Mouse (Mus musculus): ENCODE results near the gene Mdh1b. TPM values are rescaled to one million over a fixed set of nuclear protein-coding genes. Genes with fewer than 3 reads are reported as not detected.

Gene Mdh1b
- polyA plus RNA-seq (2012; fragmentation: generic; extraction: Trizol), result 0.07 TPM
- long read RNA-seq, experiment 1, result 0 reads
- long read RNA-seq, experiment 2, result 0 reads

DNA sequence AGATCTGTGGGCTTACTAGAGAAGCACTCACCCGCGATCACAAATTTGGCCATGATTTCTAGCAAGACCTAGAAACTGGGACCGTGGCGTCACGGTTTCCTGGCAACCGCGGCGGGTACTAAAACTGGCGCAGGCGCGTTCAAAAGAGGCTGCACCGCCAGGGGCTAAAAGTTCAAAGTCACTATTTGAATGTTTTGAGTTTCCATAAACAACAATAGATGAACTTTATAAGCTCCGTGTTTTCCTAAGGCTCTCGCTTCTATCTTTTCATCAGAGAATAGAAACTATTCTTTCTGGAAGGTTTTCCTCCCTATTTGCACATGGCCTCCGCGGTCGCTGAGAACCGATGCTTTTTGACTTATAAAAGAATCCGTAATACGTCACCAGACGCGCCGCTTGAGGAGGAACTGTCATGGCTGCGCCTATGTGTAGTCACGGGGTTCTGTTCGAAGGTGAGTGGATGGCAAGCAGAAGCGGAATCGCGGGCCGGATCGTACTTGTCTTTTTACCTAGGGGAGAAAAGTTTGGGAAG, at the start of gene Mdh1b, which contains the start of gene Fastkd2:
Gene Mdh1b, minus strand, starts transcription at position 79 of the 532 bp plus-strand sequence.
Gene Fastkd2, plus strand, starts transcription at position 375 of the 532 bp plus-strand sequence.
- peak within 1 kb of the TSS; percentile 80 for H3ac ChIP-seq (ENCODE audit: control insufficient read depth, insufficient read length, low read depth)
- peaks cover 21% of the 10 kb centered on the region for H3K79me3 ChIP-seq (ENCODE audit: low read depth)
- peak within 1 kb of the TSS; percentile 84 for H3K4me3 ChIP-seq (ENCODE audit: insufficient read depth, poor library complexity, severe bottlenecking)
- TF ChIP-seq MAX (IDR thresholded peaks at IDR 0.05), result peak; percentile 95
- TF ChIP-seq CTCF (IDR thresholded peaks at IDR 0.05; ENCODE audit: control insufficient read depth, insufficient read depth, insufficient read length), result no peak
- H3K27me3 ChIP-seq (ENCODE audit: control insufficient read depth, insufficient read depth, insufficient read length), result no peaks in the 10 kb centered on the region
- H3K79me2 ChIP-seq (ENCODE audit: control insufficient read depth, insufficient read depth), result peaks cover 40% of the 10 kb centered on the region
- peaks cover 5% of the 10 kb centered on the region for H3K36me3 ChIP-seq (ENCODE audit: control insufficient read depth, insufficient read depth)

DNA sequence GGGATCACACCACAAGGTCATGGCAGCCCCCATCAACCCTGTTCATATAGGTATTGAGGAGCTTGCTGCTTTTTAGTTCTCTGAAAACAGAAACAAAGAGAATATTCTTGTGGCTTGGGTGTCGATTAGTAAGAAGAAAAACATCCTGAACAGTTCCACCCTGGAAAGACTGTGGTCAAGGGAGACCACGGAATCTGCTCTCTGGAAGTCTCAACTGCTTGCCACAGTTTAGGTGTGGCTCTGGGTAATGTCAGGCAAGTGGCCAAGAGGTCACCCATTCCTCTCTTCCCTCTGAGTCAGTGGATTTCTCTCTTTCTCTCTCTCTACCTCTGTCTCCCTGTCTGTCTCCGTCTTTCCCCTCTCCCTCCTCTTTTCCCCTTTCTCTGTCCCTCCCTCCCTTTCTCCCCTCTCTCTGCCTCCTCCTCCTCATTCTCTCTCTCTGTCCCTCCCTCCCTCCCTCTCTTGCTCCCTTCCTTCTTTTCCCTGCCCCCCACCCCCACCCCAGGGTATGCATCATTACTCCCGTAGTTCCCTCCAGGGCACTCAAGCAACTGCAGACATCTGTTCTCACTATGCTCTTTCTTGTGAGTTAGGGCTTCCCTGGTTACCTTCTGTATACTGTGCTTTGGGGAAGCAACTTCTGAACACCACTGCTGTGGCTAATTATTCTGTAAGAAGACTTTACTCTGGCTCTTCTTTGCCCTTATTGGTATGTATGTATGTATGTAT, 46.9 kb upstream of the Mdh1b start:
- Histone ChIP-seq H3K79me2 (ENCODE audit: control insufficient read depth, insufficient read depth) (no peaks in the 10 kb centered on the region), H3K79me3 (ENCODE audit: low read depth) (no peaks in the 10 kb centered on the region), H3K27me3 (ENCODE audit: control insufficient read depth, insufficient read depth, insufficient read length) (no peaks in the 10 kb centered on the region), H3K36me3 (ENCODE audit: control insufficient read depth, insufficient read depth) (no peaks in the 10 kb centered on the region), H3K4me3 (ENCODE audit: insufficient read depth, poor library complexity, severe bottlenecking) (no peak overlapping the region), H3ac (ENCODE audit: control insufficient read depth, insufficient read length, low read depth) (no peak overlapping the region)
- TF ChIP-seq FOSL1 (IDR thresholded peaks at IDR 0.05; ENCODE audit: insufficient read depth, low read length, poor library complexity, severe bottlenecking), result peak; percentile 53
- TF ChIP-seq MYOG (IDR thresholded peaks at IDR 0.05; ENCODE audit: control insufficient read depth, extremely low read depth, insufficient read length), result no peak
- TF ChIP-seq MYOD1 (IDR thresholded peaks at IDR 0.05; ENCODE audit: control insufficient read depth, insufficient read length, low read depth), result peak; percentile 49

DNA sequence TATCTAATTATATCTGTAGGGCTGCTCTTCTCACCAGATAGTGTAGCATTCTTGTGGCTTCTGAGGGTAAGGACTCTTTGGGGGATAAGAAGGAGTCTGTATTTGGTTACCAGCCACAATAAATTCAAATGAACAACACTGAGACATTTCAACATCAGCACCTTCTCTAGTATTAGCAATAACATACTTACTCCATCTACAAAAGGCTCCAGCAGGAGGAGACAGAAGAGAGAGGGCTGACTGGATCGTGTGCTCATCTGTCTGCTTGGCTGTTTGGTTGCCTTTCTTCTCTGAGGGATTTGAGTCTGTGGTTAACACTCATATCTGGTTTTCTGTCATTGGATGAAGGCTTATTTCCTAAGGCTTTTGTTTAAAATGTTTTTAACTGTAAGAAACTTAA, 46.3 kb upstream of the Mdh1b start:
- H3K79me3 ChIP-seq (ENCODE audit: low read depth), result no peaks in the 10 kb centered on the region
- no peak for TF ChIP-seq MAX (IDR thresholded peaks at IDR 0.05)
- peak; percentile 85 for TF ChIP-seq CEBPB (IDR thresholded peaks at IDR 0.05; ENCODE audit: low read depth)

DNA sequence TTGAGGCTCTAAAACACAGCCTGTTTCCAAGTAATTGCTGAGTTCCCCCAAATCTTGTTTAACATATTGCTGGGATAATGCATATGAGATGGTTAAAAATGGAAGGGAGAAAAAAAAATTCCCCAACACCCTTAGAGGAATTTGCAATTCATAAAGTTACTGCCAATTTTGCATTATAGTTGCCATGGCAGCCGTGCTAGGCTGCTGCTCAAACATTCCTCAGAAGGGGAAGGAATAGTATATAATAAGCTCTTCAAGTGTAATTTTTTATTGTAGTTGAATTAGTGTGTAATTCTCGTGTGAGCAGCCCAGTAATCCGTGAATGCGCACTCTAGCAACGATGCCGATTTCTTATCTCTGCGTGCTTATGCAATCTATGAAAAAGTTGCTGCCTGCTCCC, 40.2 kb upstream of the Mdh1b start:
- H3K79me3 ChIP-seq (ENCODE audit: low read depth), result no peaks in the 10 kb centered on the region
- H3K79me2 ChIP-seq (ENCODE audit: control insufficient read depth, insufficient read depth), result no peaks in the 10 kb centered on the region
- H3K36me3 ChIP-seq (ENCODE audit: control insufficient read depth, insufficient read depth), result no peaks in the 10 kb centered on the region
- TF ChIP-seq MYOD1 (IDR thresholded peaks at IDR 0.05; ENCODE audit: control insufficient read depth, insufficient read length, low read depth) (no peak), MAX (IDR thresholded peaks at IDR 0.05) (no peak), CTCF (IDR thresholded peaks at IDR 0.05; ENCODE audit: control insufficient read depth, insufficient read depth, insufficient read length) (no peak), USF1 (IDR thresholded peaks at IDR 0.05; ENCODE audit: low read depth) (no peak), MYOG (IDR thresholded peaks at IDR 0.05; ENCODE audit: control insufficient read depth, extremely low read depth, insufficient read length) (no peak), FOSL1 (IDR thresholded peaks at IDR 0.05; ENCODE audit: insufficient read depth, low read length, poor library complexity, severe bottlenecking) (no peak), CEBPB (IDR thresholded peaks at IDR 0.05; ENCODE audit: low read depth) (no peak)
- no peak overlapping the region for H3ac ChIP-seq (ENCODE audit: control insufficient read depth, insufficient read length, low read depth)
- H3K27me3 ChIP-seq (ENCODE audit: control insufficient read depth, insufficient read depth, insufficient read length), result no peaks in the 10 kb centered on the region
- H3K4me3 ChIP-seq (ENCODE audit: insufficient read depth, poor library complexity, severe bottlenecking), result no peak overlapping the region

More for the DNA sequence above, 46.3 kb upstream of the Mdh1b start:
- Histone ChIP-seq H3ac (ENCODE audit: control insufficient read depth, insufficient read length, low read depth) (no peak overlapping the region), H3K36me3 (ENCODE audit: control insufficient read depth, insufficient read depth) (no peaks in the 10 kb centered on the region), H3K27me3 (ENCODE audit: control insufficient read depth, insufficient read depth, insufficient read length) (no peaks in the 10 kb centered on the region), H3K79me2 (ENCODE audit: control insufficient read depth, insufficient read depth) (no peaks in the 10 kb centered on the region), H3K4me3 (ENCODE audit: insufficient read depth, poor library complexity, severe bottlenecking) (no peak overlapping the region)

DNA sequence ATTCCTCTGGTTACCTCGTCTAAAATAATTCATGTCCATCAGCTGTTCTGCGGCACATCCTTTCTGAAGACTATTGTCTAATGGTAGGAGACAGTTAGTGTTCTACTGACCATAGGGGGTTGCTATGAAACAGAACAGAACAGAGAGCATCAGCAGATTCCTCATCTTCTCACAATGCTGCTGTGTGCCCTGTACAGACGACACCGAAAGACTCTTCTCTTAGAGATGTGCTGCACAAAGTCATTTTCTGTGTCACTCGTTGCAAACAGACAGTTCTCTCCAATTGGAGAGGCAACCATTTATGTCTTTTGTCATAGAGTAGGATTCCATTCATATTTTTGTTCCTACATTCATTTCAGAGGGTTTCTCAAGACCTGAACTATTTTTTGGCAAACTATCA, 39.0 kb upstream of the Mdh1b start, which contains the start of gene 4933402D24Rik:
Gene 4933402D24Rik, minus strand, starts transcription at position 101 of the 400 bp plus-strand sequence.
- Histone ChIP-seq H3K36me3 (ENCODE audit: control insufficient read depth, insufficient read depth) (no peaks in the 10 kb centered on the region), H3K27me3 (ENCODE audit: control insufficient read depth, insufficient read depth, insufficient read length) (no peaks in the 10 kb centered on the region), H3ac (ENCODE audit: control insufficient read depth, insufficient read length, low read depth) (no peak within 1 kb of the TSS), H3K79me3 (ENCODE audit: low read depth) (no peaks in the 10 kb centered on the region), H3K79me2 (ENCODE audit: control insufficient read depth, insufficient read depth) (no peaks in the 10 kb centered on the region), H3K4me3 (ENCODE audit: insufficient read depth, poor library complexity, severe bottlenecking) (no peak within 1 kb of the TSS)
- TF ChIP-seq MYOD1 (IDR thresholded peaks at IDR 0.05; ENCODE audit: control insufficient read depth, insufficient read length, low read depth) (no peak), CTCF (IDR thresholded peaks at IDR 0.05; ENCODE audit: control insufficient read depth, insufficient read depth, insufficient read length) (no peak), FOSL1 (IDR thresholded peaks at IDR 0.05; ENCODE audit: insufficient read depth, low read length, poor library complexity, severe bottlenecking) (no peak), MAX (IDR thresholded peaks at IDR 0.05) (no peak), CEBPB (IDR thresholded peaks at IDR 0.05; ENCODE audit: low read depth) (no peak), USF1 (IDR thresholded peaks at IDR 0.05; ENCODE audit: low read depth) (no peak), MYOG (IDR thresholded peaks at IDR 0.05; ENCODE audit: control insufficient read depth, extremely low read depth, insufficient read length) (no peak)

DNA sequence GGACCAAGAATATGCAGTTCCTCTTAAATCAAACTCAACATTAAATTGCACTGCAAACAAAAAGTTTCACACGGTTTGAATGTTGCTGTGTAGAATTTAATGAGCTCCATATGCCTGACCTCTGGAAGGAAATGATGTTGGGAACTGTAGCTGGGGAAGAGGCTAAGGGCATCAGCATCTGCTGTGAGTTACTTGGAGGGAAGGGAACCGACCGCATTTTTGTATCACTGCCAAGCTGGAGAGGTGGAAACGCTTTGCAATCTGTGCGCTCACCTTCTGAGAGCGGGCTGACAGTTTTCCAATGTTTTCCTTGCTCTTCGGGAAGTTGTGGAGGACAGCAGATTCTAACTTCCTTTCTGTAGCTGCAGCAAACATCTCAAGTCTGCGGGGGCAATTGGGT, 38.0 kb upstream of the Mdh1b start:
- no peak overlapping the region for H3ac ChIP-seq (ENCODE audit: control insufficient read depth, insufficient read length, low read depth)
- no peaks in the 10 kb centered on the region for H3K36me3 ChIP-seq (ENCODE audit: control insufficient read depth, insufficient read depth)
- H3K79me3 ChIP-seq (ENCODE audit: low read depth), result no peaks in the 10 kb centered on the region
- H3K27me3 ChIP-seq (ENCODE audit: control insufficient read depth, insufficient read depth, insufficient read length), result no peaks in the 10 kb centered on the region
- no peaks in the 10 kb centered on the region for H3K79me2 ChIP-seq (ENCODE audit: control insufficient read depth, insufficient read depth)
- no peak for TF ChIP-seq CTCF (IDR thresholded peaks at IDR 0.05; ENCODE audit: control insufficient read depth, insufficient read depth, insufficient read length)
- no peak for TF ChIP-seq MAX (IDR thresholded peaks at IDR 0.05)
- no peak for TF ChIP-seq FOSL1 (IDR thresholded peaks at IDR 0.05; ENCODE audit: insufficient read depth, low read length, poor library complexity, severe bottlenecking)
- TF ChIP-seq MYOG (IDR thresholded peaks at IDR 0.05; ENCODE audit: control insufficient read depth, extremely low read depth, insufficient read length), result no peak
- TF ChIP-seq USF1 (IDR thresholded peaks at IDR 0.05; ENCODE audit: low read depth), result no peak
- TF ChIP-seq CEBPB (IDR thresholded peaks at IDR 0.05; ENCODE audit: low read depth), result no peak
- no peak for TF ChIP-seq MYOD1 (IDR thresholded peaks at IDR 0.05; ENCODE audit: control insufficient read depth, insufficient read length, low read depth)
- H3K4me3 ChIP-seq (ENCODE audit: insufficient read depth, poor library complexity, severe bottlenecking), result no peak overlapping the region

All from C2C12 (cell line).